Mouse (Mus musculus) stomach, embryonic 14.5 days (tissue): ENCODE results near the gene Sypl. TPM values are rescaled to one million over a fixed set of nuclear protein-coding genes. Genes with fewer than 3 reads are reported as not detected.

Source experiments
- ATAC-seq: fragments of 200-750 bp; cut with Nextera tagmentation; 2 replicates; pipeline ENCODE4 v1.8.0; 2017; ENCODE audit warnings: low read depth, moderate TSS enrichment; ENCODE audit not compliant: insufficient number of reproducible peaks, insufficient read depth, low FRiP score
- H3K27ac ChIP-seq: fragments of 300-500 bp; sonication (generic); 2 replicates; pipeline ENCODE4 v1.5.1; 2014; ENCODE audit warnings: mild to moderate bottlenecking, low read length, moderate library complexity, mixed read lengths
- H3K27me3 ChIP-seq: fragments of 300-500 bp; sonication (generic); 2 replicates; pipeline ENCODE4 v1.6.1; 2014; ENCODE audit warnings: low read length, control low read depth, mixed read lengths; ENCODE audit not compliant: control insufficient read depth, insufficient read depth
- H3K36me3 ChIP-seq: fragments of 300-500 bp; sonication (generic); 2 replicates; pipeline ENCODE4 v1.6.1; 2014; ENCODE audit warnings: mild to moderate bottlenecking, control low read depth, low read length, moderate library complexity, mixed read lengths; ENCODE audit not compliant: control insufficient read depth, insufficient read depth
- H3K4me1 ChIP-seq: fragments of 300-500 bp; sonication (generic); 2 replicates; pipeline ENCODE4 v1.6.1; 2014; ENCODE audit warnings: low read length, control low read depth, mixed read lengths; ENCODE audit not compliant: control insufficient read depth, insufficient read depth
- H3K4me2 ChIP-seq: fragments of 300-500 bp; sonication (generic); replicated peaks from 2 replicates; pipeline ENCODE4 v1.6.1; 2014; ENCODE audit warnings: low read depth, low read length, control low read depth
- H3K4me3 ChIP-seq: fragments of 300-500 bp; sonication (generic); 2 replicates; pipeline ENCODE4 v1.5.1; 2014; ENCODE audit warnings: low read depth, low read length, control low read depth
- H3K9ac ChIP-seq: fragments of 300-500 bp; sonication (generic); replicated peaks from 2 replicates; pipeline ENCODE4 v1.6.1; 2014; ENCODE audit warnings: low read depth, mild to moderate bottlenecking, control low read depth, low read length, moderate library complexity, mixed read lengths
- H3K9me3 ChIP-seq: fragments of 300-500 bp; sonication (generic); 2 replicates; pipeline ENCODE4 v1.6.1; 2016; ENCODE audit warnings: low read depth, low read length, control low read depth; ENCODE audit not compliant: control insufficient read depth
- WGBS: fragments of 180-500 bp; shearing (Covaris S2); extraction: QIAGEN DNeasy Blood & Tissue Kit; methylation state at CpG from one replicate; pipeline ENCODE4 v1.1.7; 2014; 5-methylcytosine and 5-hydroxymethylcytosine counted together
- polyA plus RNA-seq: library from polyadenylated mRNA; unstranded; fragments of >200 nt; fragmentation: Nextera tagmentation; extraction: Ambion mirVana; gene quantifications from 2 replicates; pipeline ENCODE4 v1.2.1, GENCODE M21; 2014

Gene Sypl
- 137 and 150 TPM in 2 replicates for polyA plus RNA-seq

DNA sequence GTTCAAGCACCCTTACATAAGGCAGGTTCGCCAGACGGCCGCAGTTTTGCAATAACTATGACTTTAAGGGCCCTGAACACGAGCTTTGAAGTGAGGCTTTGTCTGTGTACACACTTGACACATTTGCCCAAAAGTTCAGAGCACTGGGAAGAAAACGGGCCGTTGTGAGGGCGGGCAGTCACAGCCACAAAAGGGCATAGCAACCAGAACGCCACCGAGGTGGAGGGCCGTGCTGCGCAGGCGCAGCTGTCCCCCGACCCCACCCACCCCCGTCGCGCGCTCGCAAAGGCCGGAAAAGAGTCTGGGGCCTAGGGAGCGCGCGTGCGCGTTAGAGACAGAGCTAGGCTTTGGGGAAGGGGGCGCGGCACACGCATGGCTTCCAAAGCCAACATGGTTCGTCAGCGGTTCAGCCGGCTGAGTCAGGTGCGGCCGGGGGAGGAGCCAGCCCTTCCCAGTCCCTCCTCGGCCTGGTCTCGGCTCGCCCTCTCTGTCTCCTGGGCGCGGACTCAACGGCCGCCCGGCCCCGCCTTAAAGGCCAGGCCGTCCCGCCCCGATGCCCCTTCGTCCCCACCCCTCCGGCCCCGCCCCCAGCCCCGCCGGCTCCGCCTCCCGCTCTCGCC lies at the start of gene Sypl:
Gene Sypl (plus strand): TSS at position 296 of the 620 bp plus-strand sequence.
- peak; percentile 99 for ATAC-seq
- no peaks in the 10 kb centered on the region for H3K36me3 ChIP-seq

DNA sequence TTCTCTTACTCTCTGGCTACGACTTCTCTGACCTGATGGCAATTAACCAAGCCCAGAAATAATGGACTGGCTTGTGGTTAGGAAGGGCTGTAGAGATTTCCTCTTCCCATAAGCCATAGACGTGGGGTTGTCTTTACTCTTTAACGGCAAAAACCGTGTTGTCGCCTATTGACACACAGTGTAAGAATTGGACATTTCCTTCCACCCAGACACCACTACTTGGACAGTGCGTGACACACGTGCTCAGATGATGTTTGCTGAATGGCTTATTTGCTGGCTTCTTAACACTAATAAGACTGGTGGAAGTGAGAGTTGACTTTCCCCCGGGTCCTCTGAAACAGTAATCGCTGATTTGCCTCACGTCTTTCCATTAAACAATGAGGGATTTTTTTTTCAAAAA lies 44.0 kb upstream of the Sypl start:
- Histone ChIP-seq H3K9ac (no peak overlapping the region), H3K4me2 (no peak overlapping the region), H3K4me3 (no peak overlapping the region), H3K27ac (no peak overlapping the region), H3K27me3 (no peaks in the 10 kb centered on the region), H3K36me3 (no peaks in the 10 kb centered on the region), H3K4me1 (0 out of 2 replicates have a peak, but pooled peaks cover 4% of the 10 kb centered on the region), H3K9me3 (no peaks in the 10 kb centered on the region)
- WGBS: 60% methylated on average over 10 of the region's 10 CpGs
- ATAC-seq: no peak

More for the DNA sequence above, at the start of gene Sypl:
- peak within 1 kb of the TSS; percentile 76 for H3K4me3 ChIP-seq
- WGBS: under 1% methylated on average over 48 of the region's 52 CpGs
- H3K9ac ChIP-seq: peak within 1 kb of the TSS; percentile 76
- peaks cover 13% of the 10 kb centered on the region for H3K4me1 ChIP-seq
- H3K9me3 ChIP-seq: no peaks in the 10 kb centered on the region
- H3K27me3 ChIP-seq: no peaks in the 10 kb centered on the region
- peak within 1 kb of the TSS; percentile 98 for H3K27ac ChIP-seq
- peak within 1 kb of the TSS; percentile 79 for H3K4me2 ChIP-seq

DNA sequence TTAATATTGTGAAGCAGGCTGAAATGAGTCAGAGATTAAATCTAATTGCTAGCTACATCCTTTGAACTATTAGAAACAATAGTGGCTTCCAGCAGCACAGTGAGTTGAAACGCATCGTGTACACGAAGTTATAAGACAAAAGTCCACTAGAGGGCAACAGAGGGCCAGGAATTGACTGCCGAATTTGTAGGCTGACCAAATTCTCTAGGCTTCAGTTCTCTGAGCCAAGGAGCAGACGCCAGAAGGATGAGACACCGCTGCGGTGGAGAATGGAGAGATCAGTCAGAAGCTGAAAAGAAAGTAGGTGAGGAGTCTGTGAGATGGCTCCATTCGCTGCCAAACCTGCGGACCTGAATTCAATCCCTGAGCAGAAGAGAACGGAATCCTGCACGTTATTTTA lies 43.6 kb upstream of the Sypl start:
- 18% methylated on average over 11 of the region's 11 CpGs for WGBS
- H3K36me3 ChIP-seq: no peaks in the 10 kb centered on the region
- H3K4me2 ChIP-seq: peak overlapping the region; percentile 32
- H3K9ac ChIP-seq: no peak overlapping the region
- no peak overlapping the region for H3K27ac ChIP-seq
- 0 out of 2 replicates have a peak, but pooled peaks cover 4% of the 10 kb centered on the region for H3K4me1 ChIP-seq
- no peak overlapping the region for H3K4me3 ChIP-seq
- no peaks in the 10 kb centered on the region for H3K9me3 ChIP-seq
- ATAC-seq: no peak
- H3K27me3 ChIP-seq: no peaks in the 10 kb centered on the region

DNA sequence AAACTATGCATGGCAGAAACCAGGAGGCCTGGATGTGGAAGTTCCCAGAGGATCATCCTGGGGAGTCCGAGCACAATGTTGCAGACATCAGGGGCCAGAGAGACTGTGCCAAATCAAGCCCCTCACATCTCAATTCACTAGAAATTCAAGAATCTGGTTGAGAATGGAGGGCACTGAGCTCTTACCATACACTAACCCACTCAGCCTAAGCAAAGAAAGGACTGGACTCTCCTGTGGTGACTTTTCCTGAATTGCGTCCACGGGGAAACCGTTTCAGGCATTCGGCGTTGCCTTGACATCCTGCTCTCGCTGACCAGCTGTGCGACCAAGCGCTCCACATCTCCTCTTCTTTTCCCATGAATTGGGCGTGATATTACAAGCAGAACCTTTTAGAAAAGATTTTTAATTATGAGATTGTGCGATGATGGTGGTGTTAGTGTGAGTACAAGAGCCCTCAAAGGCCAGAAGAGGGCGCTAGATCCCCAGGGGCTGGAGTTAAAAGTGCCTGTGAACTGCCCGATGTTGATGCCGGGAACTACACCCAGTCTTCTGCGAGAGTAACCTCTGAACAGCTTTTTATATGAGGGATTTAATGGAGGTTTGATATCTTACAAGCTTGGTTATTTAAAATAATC lies 43.0 kb upstream of the Sypl start:
- Histone ChIP-seq H3K9me3 (no peaks in the 10 kb centered on the region), H3K27me3 (no peaks in the 10 kb centered on the region), H3K4me3 (no peak overlapping the region), H3K4me1 (0 out of 2 replicates have a peak, but pooled peaks cover 4% of the 10 kb centered on the region), H3K36me3 (no peaks in the 10 kb centered on the region), H3K4me2 (peak overlapping the region; percentile 32), H3K9ac (no peak overlapping the region), H3K27ac (no peak overlapping the region)
- ATAC-seq: no peak
- 41% methylated on average over 15 of the region's 15 CpGs for WGBS

DNA sequence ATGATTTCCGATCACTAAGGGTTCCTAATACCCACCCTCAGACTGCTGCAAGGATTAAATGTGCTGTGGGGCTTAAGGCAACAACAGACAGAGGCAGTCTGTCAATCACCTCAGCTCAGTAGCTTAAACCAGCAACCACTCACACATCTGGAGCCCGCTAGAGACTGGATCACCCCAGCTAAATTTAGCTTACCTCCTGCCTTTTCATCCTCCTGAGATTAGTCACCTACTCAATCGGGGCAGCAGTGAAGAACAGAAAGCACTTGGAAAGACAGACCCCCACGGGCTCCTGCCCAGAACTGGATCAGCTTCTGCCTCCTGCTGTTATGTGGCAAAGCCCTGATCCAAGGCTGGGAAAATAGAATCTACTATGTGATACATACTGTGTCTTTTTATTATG lies 42.1 kb upstream of the Sypl start:
- Histone ChIP-seq H3K27me3 (no peaks in the 10 kb centered on the region), H3K36me3 (no peaks in the 10 kb centered on the region), H3K27ac (no peak overlapping the region), H3K4me2 (no peak overlapping the region), H3K9ac (no peak overlapping the region), H3K4me1 (0 out of 2 replicates have a peak, but pooled peaks cover 4% of the 10 kb centered on the region), H3K4me3 (no peak overlapping the region), H3K9me3 (no peaks in the 10 kb centered on the region)
- ATAC-seq: no peak
- WGBS: 62% methylated on average over 4 of the region's 4 CpGs

DNA sequence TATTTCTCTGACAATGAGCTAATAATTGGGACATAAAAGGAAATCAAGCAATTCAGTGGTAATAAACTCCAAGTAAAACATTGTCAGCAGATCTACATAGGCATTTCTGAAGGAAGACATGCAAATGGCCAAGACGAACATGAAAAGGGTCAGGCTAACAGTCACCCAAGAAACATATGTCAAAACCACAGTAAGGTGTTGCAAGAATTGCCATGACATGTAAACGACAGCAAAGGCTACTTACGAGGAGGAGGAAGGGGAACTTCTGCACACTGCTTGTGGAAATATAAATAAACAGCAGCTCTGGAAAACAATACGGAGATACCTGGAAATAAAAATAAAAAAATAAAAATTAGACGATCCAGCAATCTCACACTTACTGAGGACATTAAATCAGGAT lies 40.9 kb upstream of the Sypl start:
- WGBS: 73% methylated on average over 5 of the region's 5 CpGs
- H3K4me1 ChIP-seq: 0 out of 2 replicates have a peak, but pooled peaks cover 4% of the 10 kb centered on the region
- ATAC-seq: no peak
- H3K27ac ChIP-seq: no peak overlapping the region
- no peak overlapping the region for H3K9ac ChIP-seq
- no peaks in the 10 kb centered on the region for H3K9me3 ChIP-seq
- H3K4me2 ChIP-seq: no peak overlapping the region
- no peak overlapping the region for H3K4me3 ChIP-seq
- no peaks in the 10 kb centered on the region for H3K27me3 ChIP-seq
- H3K36me3 ChIP-seq: no peaks in the 10 kb centered on the region

DNA sequence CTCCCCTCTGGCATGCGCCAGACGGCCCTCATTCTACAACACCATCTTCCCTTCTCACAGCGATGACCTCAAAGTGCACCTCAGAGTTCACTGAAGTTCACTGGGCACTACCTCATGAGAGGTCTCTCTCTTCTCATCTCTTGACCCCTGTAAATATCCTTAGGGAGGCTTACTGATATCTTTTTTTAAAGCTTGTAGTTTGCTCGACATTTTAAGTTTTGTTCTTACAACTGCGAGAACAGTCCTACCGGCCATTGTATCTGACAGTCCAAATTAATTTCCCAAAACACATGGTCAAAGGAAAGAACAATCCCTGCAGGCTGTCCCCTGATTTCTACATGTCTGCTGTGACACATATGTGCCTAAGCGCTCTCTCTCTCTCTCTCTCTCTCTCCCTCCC lies 35.0 kb upstream of the Sypl start:
- 69% methylated on average over 7 of the region's 7 CpGs for WGBS

DNA sequence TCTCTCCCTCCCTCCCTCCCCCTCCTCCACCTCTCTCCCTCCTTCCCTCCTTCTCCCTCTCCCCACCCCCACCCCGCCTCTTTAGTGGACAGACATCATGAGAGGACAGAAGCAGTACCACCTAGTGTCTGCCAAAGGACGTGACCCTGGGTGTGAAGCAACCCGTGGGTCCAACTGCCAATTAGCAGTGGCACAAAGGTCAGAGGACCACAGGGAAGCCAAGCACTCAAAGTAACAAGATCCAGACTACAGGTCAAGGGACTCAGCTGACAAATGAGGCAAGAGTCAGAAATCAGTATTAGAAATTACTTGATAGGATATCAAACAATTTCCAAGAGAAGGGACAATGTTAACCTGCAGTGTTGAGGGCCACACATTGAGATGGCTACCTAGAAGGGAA lies 34.6 kb upstream of the Sypl start:
- no peak overlapping the region for H3K4me2 ChIP-seq
- 39% methylated on average over 3 of the region's 3 CpGs for WGBS
- H3K9me3 ChIP-seq: no peaks in the 10 kb centered on the region
- no peak overlapping the region for H3K9ac ChIP-seq
- no peaks in the 10 kb centered on the region for H3K27me3 ChIP-seq
- H3K27ac ChIP-seq: no peak overlapping the region
- no peaks in the 10 kb centered on the region for H3K4me1 ChIP-seq
- no peaks in the 10 kb centered on the region for H3K36me3 ChIP-seq
- no peak overlapping the region for H3K4me3 ChIP-seq
- ATAC-seq: no peak

More for the DNA sequence above, 35.0 kb upstream of the Sypl start:
- H3K36me3 ChIP-seq: no peaks in the 10 kb centered on the region
- no peak for ATAC-seq
- H3K4me3 ChIP-seq: no peak overlapping the region
- H3K9me3 ChIP-seq: no peaks in the 10 kb centered on the region
- no peak overlapping the region for H3K27ac ChIP-seq
- no peak overlapping the region for H3K4me2 ChIP-seq
- no peaks in the 10 kb centered on the region for H3K27me3 ChIP-seq
- no peaks in the 10 kb centered on the region for H3K4me1 ChIP-seq
- H3K9ac ChIP-seq: no peak overlapping the region
